21 mouse cellular contexts compared by ENCODE assay signal in the genomic region with DNA sequence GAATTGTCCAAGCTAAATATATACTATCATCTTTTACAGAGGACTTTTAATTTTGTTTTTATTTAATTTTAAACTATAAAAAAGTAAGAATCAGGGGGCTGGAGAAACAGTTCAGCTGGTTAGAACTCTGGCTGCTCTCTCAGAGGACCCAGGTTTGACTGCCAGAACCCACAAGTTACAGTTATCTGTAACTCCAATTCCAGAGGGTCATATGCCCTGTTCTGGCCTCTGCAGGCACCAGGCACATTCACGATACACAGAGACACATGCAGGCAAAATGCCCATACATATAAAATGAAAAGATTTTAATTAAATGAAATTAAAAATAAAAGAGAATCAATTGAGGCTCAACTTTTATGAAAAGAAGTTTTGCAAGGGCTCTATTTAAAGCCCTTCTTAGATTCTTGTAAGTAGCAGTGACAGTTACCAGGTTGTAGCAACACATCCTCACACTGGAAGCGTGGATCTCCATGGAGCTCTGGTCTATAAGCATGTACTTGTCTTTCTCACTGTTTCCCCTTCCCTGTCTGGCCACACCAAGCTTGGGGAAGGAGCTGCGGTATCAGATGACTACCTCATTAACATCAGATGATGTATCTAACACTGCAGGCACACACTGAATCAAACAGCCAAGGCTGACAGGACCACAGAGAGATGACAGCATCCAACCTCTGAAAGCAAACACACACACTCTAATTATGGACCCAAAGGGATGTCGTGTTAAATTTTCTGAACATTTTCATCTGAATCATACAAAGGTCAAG. TPM values are rescaled to one million over a fixed set of nuclear protein-coding genes. Genes with fewer than 3 reads are reported as not detected.
DNase-seq lines count a peak whose midpoint lies in the region; ATAC-seq and TF ChIP-seq lines count a peak whose summit lies in the region.
"Had no signal": no experiment of that assay in that cellular context is flagged by ENCODE, and none has a peak within 500 bp of the region (broad histone marks: within the 10 kb centered on the region; RNA-seq: fewer than 3 reads in every experiment).

No protein-coding gene starts in this region.

- TF ChIP-seq CTCF in bone marrow macrophage, adult 2 months (IDR thresholded peaks at IDR 0.05; ENCODE audit: low read depth, low read length): no peak

- 0 out of 2 replicates have a peak, but pooled peaks have one; percentile 55 for ATAC-seq in kidney, embryonic 14.5 days (ENCODE audit: low FRiP score, low TSS enrichment)
- ATAC-seq in liver, embryonic 13.5 days (ENCODE audit: low read depth): peak; percentile 72
- ATAC-seq in megakaryocyte-erythroid progenitor cell, adult 5-6 weeks (replicated peaks; ENCODE audit: low FRiP score, low TSS enrichment, poor library complexity, severe bottlenecking): peak; percentile 64
- ATAC-seq in erythroblast, adult 5-6 weeks (replicated peaks; ENCODE audit: low FRiP score, poor library complexity, severe bottlenecking): no peak
- ATAC-seq: hindbrain, postnatal 0 days had no signal

- DNase-seq in kidney, adult 18-20 months: no peak
- DNase-seq in liver, embryonic 13.5 days: no peak
- no peak for DNase-seq in left cerebral cortex, postnatal 25 days (ENCODE audit: low spot score in 2 of 2)
- DNase-seq: cerebellum, adult 11-12 months; gastrocnemius, postnatal 25 days; heart, postnatal 36 days; kidney, adult 11 months; kidney, postnatal 14 days; thymus, postnatal 4 days had no signal

- intact Hi-C loops in left cerebral cortex, postnatal 25 days (cut with DNase I): no loop called here

- H3K4me3 ChIP-seq in kidney, embryonic 14.5 days (ENCODE audit: low read length): no peak overlapping the region
- H3K4me3 ChIP-seq in bone marrow macrophage, adult 2 months (ENCODE audit: insufficient read depth, low read length): no peak overlapping the region
- no peak overlapping the region for H3K4me3 ChIP-seq in liver, embryonic 13.5 days (replicated peaks)
- H3K4me3 ChIP-seq: embryonic facial prominence, embryonic 13.5 days; heart, embryonic 12.5 days; left cerebral cortex, adult 2 months; limb, embryonic 12.5 days; lung, embryonic 15.5 days; myocyte; neural tube, embryonic 15.5 days had no signal

- H3K27ac ChIP-seq in kidney, embryonic 14.5 days (ENCODE audit: low read depth, low read length): no peak overlapping the region
- peak overlapping the region; percentile 7; the same call in 1 of the 2 replicates for H3K27ac ChIP-seq in bone marrow macrophage, adult 2 months (ENCODE audit: insufficient read depth, low read depth, low read length)
- H3K27ac ChIP-seq in liver, embryonic 13.5 days: peak overlapping the region; percentile 37
- H3K27ac ChIP-seq: embryonic facial prominence, embryonic 13.5 days; hindbrain, postnatal 0 days; left cerebral cortex, adult 2 months; limb, embryonic 12.5 days; lung, embryonic 15.5 days; neural tube, embryonic 15.5 days had no signal

- H3K9me3 ChIP-seq in kidney, embryonic 14.5 days (ENCODE audit: control insufficient read depth, low read length): peaks cover 6% of the 10 kb centered on the region
- H3K9me3 ChIP-seq in liver, embryonic 13.5 days (replicated peaks): peaks cover 4% of the 10 kb centered on the region; the same call in 1 of the 2 replicates
- H3K9me3 ChIP-seq: lung, embryonic 15.5 days had no signal

- no peak overlapping the region for H3K9ac ChIP-seq in kidney, embryonic 14.5 days (ENCODE audit: low read depth, low read length)
- H3K9ac ChIP-seq in liver, embryonic 13.5 days: 0 out of 2 replicates have a peak overlapping the region, but pooled peaks have one; percentile 6
- H3K9ac ChIP-seq: embryonic facial prominence, embryonic 13.5 days; heart, embryonic 12.5 days; limb, embryonic 12.5 days; lung, embryonic 15.5 days; neural tube, embryonic 15.5 days had no signal

- H3K4me2 ChIP-seq in kidney, embryonic 14.5 days (replicated peaks; ENCODE audit: low read depth, low read length): no peak overlapping the region
- no peak overlapping the region for H3K4me2 ChIP-seq in liver, embryonic 13.5 days
- H3K4me2 ChIP-seq: embryonic facial prominence, embryonic 13.5 days; heart, embryonic 12.5 days; limb, embryonic 12.5 days; lung, embryonic 15.5 days; neural tube, embryonic 15.5 days had no signal

- 53% methylated on average over 4 of the region's 4 CpGs for WGBS in kidney, embryonic 14.5 days
- 37% methylated on average over 4 of the region's 4 CpGs for WGBS in liver, embryonic 13.5 days (ENCODE audit: insufficient replicate concordance)

- H3K27me3 ChIP-seq in kidney, embryonic 14.5 days (ENCODE audit: control insufficient read depth, insufficient read depth, low read length): no peaks in the 10 kb centered on the region
- no peaks in the 10 kb centered on the region for H3K27me3 ChIP-seq in liver, embryonic 13.5 days
- H3K27me3 ChIP-seq: embryonic facial prominence, embryonic 13.5 days; heart, embryonic 12.5 days; limb, embryonic 12.5 days; lung, embryonic 15.5 days; neural tube, embryonic 15.5 days had no signal

- no peaks in the 10 kb centered on the region for H3K36me3 ChIP-seq in kidney, embryonic 14.5 days (ENCODE audit: control insufficient read depth, insufficient read depth, low read length)
- H3K36me3 ChIP-seq in liver, embryonic 13.5 days: peaks cover 11% of the 10 kb centered on the region; the same call in 1 of the 2 replicates
- H3K36me3 ChIP-seq: embryonic facial prominence, embryonic 13.5 days; lung, embryonic 15.5 days; neural tube, embryonic 15.5 days had no signal

- no peak for TF ChIP-seq POLR2A in bone marrow macrophage, adult 2 months (IDR thresholded peaks at IDR 0.05; ENCODE audit: borderline replicate concordance, low read depth, low read length)

- no peaks in the 10 kb centered on the region; the same call in 1 of the 2 replicates for H3K4me1 ChIP-seq in kidney, embryonic 14.5 days (ENCODE audit: control insufficient read depth, insufficient read depth, low read length)
- H3K4me1 ChIP-seq in bone marrow macrophage, adult 2 months (ENCODE audit: control insufficient read depth, insufficient read depth, low read length): peaks cover 44% of the 10 kb centered on the region
- peaks cover 83% of the 10 kb centered on the region for H3K4me1 ChIP-seq in liver, embryonic 13.5 days (replicated peaks)
- H3K4me1 ChIP-seq: lung, embryonic 15.5 days had no signal

RNA-seq across cellular contexts. Expression of a gene that starts 22.9 kb away (rescaled TPM):
- 10.1 and 14.3 TPM in 2 replicates for polyA plus RNA-seq in kidney, embryonic 14.5 days (2014; fragmentation: Nextera tagmentation; extraction: Ambion mirVana)
- polyA plus RNA-seq in bone marrow macrophage, adult 2 months (2012; ENCODE audit: insufficient read depth, insufficient read length, missing spikeins): 165 and 187 TPM in 2 replicates
- polyA plus RNA-seq in liver, embryonic 13.5 days (2015; fragmentation: Nextera tagmentation; extraction: Ambion mirVana): 15.8 and 18.8 TPM in 2 replicates
- 53.7 and 56.7 TPM in 2 replicates for total RNA-seq in megakaryocyte-erythroid progenitor cell, adult 5-6 weeks (2014; fragmentation: Nextera tagmentation)
- 28.7 and 29.0 TPM in 2 replicates for total RNA-seq in megakaryocyte-erythroid progenitor cell, adult 5-6 weeks (2017)
- total RNA-seq in left cerebral cortex, postnatal 25 days (2021): 10 to 100 TPM; 49.8 to 50.1 TPM
- 81.5 and 97.8 TPM in 2 replicates for total RNA-seq in erythroblast, adult 5-6 weeks (2015; ENCODE audit: low replicate concordance)
- total RNA-seq in erythroblast, adult 5-6 weeks (2017; ENCODE audit: low replicate concordance): 63.0 and 71.8 TPM in 2 replicates

RNA-seq across cellular contexts. Expression of a gene that starts 23.1 kb away (rescaled TPM):
- polyA plus RNA-seq in kidney, embryonic 14.5 days (2014; fragmentation: Nextera tagmentation; extraction: Ambion mirVana): 0.21 and 0.47 TPM in 2 replicates
- 1.8 and 2.0 TPM in 2 replicates for polyA plus RNA-seq in bone marrow macrophage, adult 2 months (2012; ENCODE audit: insufficient read depth, insufficient read length, missing spikeins)
- polyA plus RNA-seq in liver, embryonic 13.5 days (2015; fragmentation: Nextera tagmentation; extraction: Ambion mirVana): 0.17 and 0.22 TPM in 2 replicates
- 1.7 and 2.0 TPM in 2 replicates for total RNA-seq in megakaryocyte-erythroid progenitor cell, adult 5-6 weeks (2014; fragmentation: Nextera tagmentation)
- not detected in 2 replicates for total RNA-seq in megakaryocyte-erythroid progenitor cell, adult 5-6 weeks (2017)
- total RNA-seq in left cerebral cortex, postnatal 25 days (2021): 1 to 10 TPM; 1.3 to 1.8 TPM
- 1.3 and 4.8 TPM in 2 replicates for total RNA-seq in erythroblast, adult 5-6 weeks (2015; ENCODE audit: low replicate concordance)
- 3.0 and 3.6 TPM in 2 replicates for total RNA-seq in erythroblast, adult 5-6 weeks (2017; ENCODE audit: low replicate concordance)
